In the genomic region with DNA sequence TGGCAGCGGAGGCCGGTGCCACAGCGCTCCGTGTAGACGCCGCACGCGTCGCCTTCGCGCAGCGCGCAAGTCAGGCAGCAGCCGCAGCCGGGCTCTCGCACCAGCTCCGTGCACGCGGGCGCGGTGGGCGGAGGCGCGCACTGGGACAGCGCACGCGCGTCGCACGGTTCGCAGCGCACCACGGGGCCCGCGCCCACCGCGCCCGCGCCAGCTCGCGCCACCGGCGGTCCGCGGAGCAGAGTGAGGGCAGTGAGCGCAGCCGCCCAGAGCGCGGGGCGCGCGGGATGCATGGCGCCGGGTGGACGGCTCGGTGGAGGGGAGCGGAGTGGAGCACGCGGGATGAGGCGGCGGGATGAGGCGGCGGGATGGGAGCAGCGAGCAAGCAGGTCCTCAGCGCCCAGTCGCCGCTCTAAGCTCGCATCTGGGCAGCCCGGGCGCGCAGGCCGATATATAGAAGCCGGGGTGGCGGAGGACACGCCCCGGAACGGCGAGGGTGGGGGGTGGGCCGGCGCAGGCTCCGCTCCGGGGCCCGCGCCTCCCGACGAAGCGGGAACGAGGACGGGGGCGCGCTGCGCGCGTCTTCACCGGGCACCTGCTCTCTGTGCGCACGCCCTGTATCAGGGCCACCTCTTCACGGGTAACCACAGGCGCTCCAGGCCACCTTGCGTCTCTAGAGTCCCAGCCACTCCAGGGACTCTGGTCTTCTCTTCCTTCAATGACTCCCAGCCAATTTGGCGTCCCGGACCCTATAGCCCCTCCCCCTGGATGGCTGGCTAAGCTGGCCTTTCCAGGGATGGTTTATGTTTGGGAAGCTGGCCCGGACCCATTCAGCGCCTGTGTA, we compare ENCODE assay signal across 8 mouse cellular contexts. TPM values are rescaled to one million over a fixed set of nuclear protein-coding genes. Genes with fewer than 3 reads are reported as not detected.
DNase-seq lines count a peak whose midpoint lies in the region; ATAC-seq lines count a peak whose summit lies in the region.

A gene (minus strand): TSS at position 423 of the 841 bp plus-strand sequence.

- H3K27ac ChIP-seq in stomach, embryonic 14.5 days (ENCODE audit: low read length): no peak within 1 kb of the TSS

- peaks cover 6% of the 10 kb centered on the region; the same call in 1 of the 2 replicates for H3K36me3 ChIP-seq in stomach, embryonic 14.5 days (ENCODE audit: control insufficient read depth, insufficient read depth, low read length)

- H3K9me3 ChIP-seq in stomach, embryonic 14.5 days (ENCODE audit: control insufficient read depth, low read depth, low read length): no peaks in the 10 kb centered on the region

- peaks cover 8% of the 10 kb centered on the region; the same call in 1 of the 2 replicates for H3K27me3 ChIP-seq in stomach, embryonic 14.5 days (ENCODE audit: control insufficient read depth, insufficient read depth, low read length)

- ATAC-seq in stomach, embryonic 14.5 days (ENCODE audit: insufficient number of reproducible peaks, insufficient read depth, low FRiP score, low read depth): peak; percentile 79

- H3K9ac ChIP-seq in stomach, embryonic 14.5 days (replicated peaks; ENCODE audit: low read depth, low read length): peak within 1 kb of the TSS; percentile 42; the same call in 1 of the 2 replicates

- H3K4me1 ChIP-seq in stomach, embryonic 14.5 days (ENCODE audit: control insufficient read depth, insufficient read depth, low read length): peaks cover 10% of the 10 kb centered on the region; the same call in 1 of the 2 replicates

- 1% methylated on average over 98 of the region's 104 CpGs for WGBS in stomach, embryonic 14.5 days

- peak within 1 kb of the TSS; percentile 85 for H3K4me2 ChIP-seq in stomach, embryonic 14.5 days (replicated peaks; ENCODE audit: low read depth, low read length)

- no peak for DNase-seq in adrenal gland, adult 8-10 months
- peak; percentile 27 for DNase-seq in cerebellum, adult 8-10 months
- peak; percentile 61 to 85 for DNase-seq in frontal cortex, adult 2 months (ENCODE audit: extremely low spot score in 1 of 2, low spot score in 1 of 2)
- peak; percentile 48 for DNase-seq in heart, postnatal 4 days
- DNase-seq in layer of hippocampus, postnatal 36 days: peak; percentile 78 to 84
- DNase-seq in lung, postnatal 4 days: peak; percentile 43 to 74
- DNase-seq in spleen, postnatal 4 days (ENCODE audit: low spot score in 2 of 2): no peak

- peak within 1 kb of the TSS; percentile 56 for H3K4me3 ChIP-seq in stomach, embryonic 14.5 days (ENCODE audit: low read depth, low read length)

RNA-seq across cellular contexts. Expression of the gene that starts here (rescaled TPM):
- total RNA-seq in adrenal gland, adult 8-10 months (2022): 10 to 100 TPM; 46.2 to 81.3 (median 69.4) TPM
- 12.6 and 13.9 TPM in 2 replicates for polyA plus RNA-seq in frontal cortex, adult 2 months (2012; rRNA removed)
- 10 to 100 TPM; 19.2 to 23.6 TPM for total RNA-seq in heart, postnatal 4 days (2021)
- total RNA-seq in layer of hippocampus, postnatal 36 days (2021): 10 to 100 TPM; 11.9 to 15.4 TPM
- polyA plus RNA-seq in stomach, embryonic 14.5 days (2014; fragmentation: Nextera tagmentation; extraction: Ambion mirVana): 49.9 and 62.0 TPM in 2 replicates

Comparison
In these comparisons a context has a peak if more than half of its experiments do, and no peak if none do; other contexts are left out.
1. DNase-seq: peak in cerebellum, adult 8-10 months (single experiment), frontal cortex, adult 2 months (2 of 2), heart, postnatal 4 days (single experiment), layer of hippocampus, postnatal 36 days (2 of 2) and lung, postnatal 4 days (2 of 2); none in adrenal gland, adult 8-10 months (single experiment) and spleen, postnatal 4 days (0 of 2).